Mouse (Mus musculus) heart, embryonic 12.5 days (tissue): ENCODE results near the gene Tcf25. TPM values are rescaled to one million over a fixed set of nuclear protein-coding genes. Genes with fewer than 3 reads are reported as not detected.

Experiments used
- ATAC-seq: fragments of 200-750 bp; cut with Nextera tagmentation; 2 replicates; pipeline ENCODE4 v1.8.0; 2017; ENCODE audit warnings: moderate TSS enrichment, moderate library complexity; ENCODE audit not compliant: insufficient number of reproducible peaks, low FRiP score
- H3K27ac ChIP-seq: fragments of 300-500 bp; sonication (generic); 2 replicates; pipeline ENCODE4 v1.5.1; 2016; ENCODE audit warnings: mild to moderate bottlenecking, moderate library complexity; ENCODE audit not compliant: poor library complexity, severe bottlenecking
- H3K27me3 ChIP-seq: fragments of 300-500 bp; sonication (generic); replicated peaks from 2 replicates; pipeline ENCODE4 v1.6.1; 2016; ENCODE audit warnings: mild to moderate bottlenecking, moderate library complexity
- H3K36me3 ChIP-seq: fragments of 300-500 bp; sonication (generic); 2 replicates; pipeline ENCODE4 v1.6.1; 2016; ENCODE audit warnings: mild to moderate bottlenecking, moderate library complexity
- H3K4me1 ChIP-seq: fragments of 300-500 bp; sonication (generic); replicated peaks from 2 replicates; pipeline ENCODE4 v1.6.1; 2016; ENCODE audit warnings: mild to moderate bottlenecking
- H3K4me2 ChIP-seq: fragments of 300-500 bp; sonication (generic); 2 replicates; pipeline ENCODE4 v1.6.1; 2016; ENCODE audit warnings: mild to moderate bottlenecking, moderate library complexity
- H3K4me3 ChIP-seq: fragments of 300-500 bp; sonication (generic); 2 replicates; pipeline ENCODE4 v1.5.1; 2016; ENCODE audit warnings: mild to moderate bottlenecking
- H3K9ac ChIP-seq: fragments of 300-500 bp; sonication (generic); 2 replicates; pipeline ENCODE4 v1.6.1; 2016; ENCODE audit warnings: mild to moderate bottlenecking, moderate library complexity
- H3K9me3 ChIP-seq: fragments of 300-500 bp; sonication (generic); replicated peaks from 2 replicates; pipeline ENCODE4 v1.6.1; 2016; ENCODE audit warnings: mild to moderate bottlenecking, moderate library complexity
- WGBS: fragments of 180-500 bp; shearing (Covaris S2); methylation state at CpG from one replicate; pipeline ENCODE4 v1.1.7; 2016; 5-methylcytosine and 5-hydroxymethylcytosine counted together
- polyA plus RNA-seq: library from polyadenylated mRNA; unstranded; fragments of >200 nt; fragmentation: Nextera tagmentation; extraction: Ambion mirVana; gene quantifications from 2 replicates; pipeline ENCODE4 v1.2.1, GENCODE M21; 2016

The Tcf25 gene
- polyA plus RNA-seq, 1 experiment from 2014 or later: 172 TPM

DNA sequence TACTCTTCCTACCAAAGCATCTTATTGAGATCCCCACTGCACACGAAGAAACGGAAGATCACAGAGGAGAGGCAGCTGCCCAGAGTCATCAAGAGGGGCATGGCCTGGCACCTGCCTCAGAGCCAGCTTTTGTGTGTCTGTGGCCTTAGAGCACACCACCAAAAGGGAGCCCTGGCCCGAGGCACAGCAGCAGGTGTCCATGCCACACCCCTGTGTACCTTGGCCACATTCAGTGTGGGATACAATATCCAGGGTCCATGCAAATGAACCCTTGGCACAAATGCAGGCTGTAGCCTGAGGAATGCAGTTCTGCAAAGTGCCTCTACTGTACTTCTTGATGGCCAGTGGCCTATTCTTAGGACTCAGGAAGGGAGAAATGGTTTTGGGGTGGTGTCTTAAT is 36.1 kb upstream of the Tcf25 start:
- Histone ChIP-seq H3K4me1 (peaks cover 21% of the 10 kb centered on the region), H3K4me3 (no peak overlapping the region), H3K9me3 (peaks cover 5% of the 10 kb centered on the region), H3K9ac (no peak overlapping the region), H3K27me3 (peaks cover 19% of the 10 kb centered on the region), H3K4me2 (no peak overlapping the region), H3K36me3 (no peaks in the 10 kb centered on the region), H3K27ac (no peak overlapping the region)
- no peak for ATAC-seq
- 75% methylated on average over 3 of the region's 3 CpGs for WGBS

DNA sequence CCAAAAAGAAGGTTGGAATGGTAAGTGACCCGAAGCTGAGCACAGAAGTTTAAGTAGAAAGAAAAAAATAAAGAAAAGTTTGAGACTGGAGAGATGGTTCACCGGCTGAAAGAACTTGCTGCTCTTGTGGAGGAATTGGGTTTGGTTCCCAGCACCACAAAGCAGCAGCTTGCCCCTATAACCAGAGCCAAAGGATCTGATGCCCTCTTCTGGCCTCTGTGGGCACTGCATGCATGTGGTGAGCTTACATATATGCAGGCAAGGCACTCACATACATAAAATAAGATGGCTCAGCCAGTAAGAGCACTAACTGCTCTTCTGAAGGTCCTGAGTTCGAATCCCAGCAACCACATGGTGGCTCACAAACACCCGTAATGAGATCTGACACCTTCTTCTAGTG is 33.5 kb upstream of the Tcf25 start:
- ATAC-seq: no peak
- Histone ChIP-seq H3K4me3 (no peak overlapping the region), H3K4me1 (peaks cover 11% of the 10 kb centered on the region), H3K9me3 (peaks cover 5% of the 10 kb centered on the region), H3K9ac (no peak overlapping the region), H3K36me3 (no peaks in the 10 kb centered on the region), H3K27me3 (no peaks in the 10 kb centered on the region), H3K4me2 (no peak overlapping the region), H3K27ac (no peak overlapping the region)
- 94% methylated on average over 4 of the region's 4 CpGs for WGBS

DNA sequence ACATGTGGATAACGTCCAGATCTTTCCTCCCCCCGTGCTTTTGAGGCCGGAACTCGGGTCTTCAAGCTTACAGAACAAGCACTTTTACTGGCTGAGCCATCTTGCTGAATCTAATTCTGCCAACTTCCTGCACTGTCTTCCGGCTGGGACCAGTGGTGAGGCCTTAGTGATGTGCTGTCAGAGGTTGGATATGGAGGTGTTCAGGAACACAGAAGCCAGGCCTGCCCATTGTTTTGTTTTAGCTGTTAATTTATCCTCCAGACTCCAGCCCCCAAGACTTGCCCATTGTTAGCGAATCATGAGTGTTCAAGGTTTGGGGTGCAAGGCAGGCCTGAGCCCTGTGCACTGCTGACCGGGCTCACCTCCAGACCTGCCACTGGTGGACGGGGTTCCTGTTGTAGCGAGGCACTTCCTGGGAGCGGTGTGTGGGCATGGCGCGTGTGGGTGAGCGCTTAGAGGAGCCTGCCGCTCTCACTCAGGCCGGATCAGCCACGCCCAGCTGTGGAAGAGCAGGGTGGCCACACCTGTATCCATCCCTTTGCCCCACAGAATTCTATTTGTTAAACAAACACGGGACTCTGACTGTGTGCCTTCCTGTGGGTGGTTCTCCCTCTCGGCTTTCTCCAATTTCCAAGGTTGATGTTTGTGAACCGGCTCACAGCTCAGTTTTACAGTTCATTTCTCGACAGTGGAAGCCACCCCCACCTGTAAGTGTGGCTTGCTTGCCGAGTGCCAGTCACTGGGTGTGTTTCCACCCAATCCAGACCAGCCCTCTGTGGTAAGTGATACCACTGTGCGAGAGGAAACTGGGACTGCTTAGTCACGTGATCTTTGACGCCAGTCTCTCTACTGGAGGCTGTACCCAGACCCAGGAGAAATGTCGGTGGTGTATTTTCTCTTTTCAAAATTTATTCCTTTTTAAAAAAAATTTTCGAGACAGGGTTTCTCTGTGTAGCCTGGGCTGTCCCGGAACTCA is 32.2 kb upstream of the Tcf25 start:
- peaks cover 11% of the 10 kb centered on the region for H3K4me1 ChIP-seq
- no peak overlapping the region for H3K9ac ChIP-seq
- no peak for ATAC-seq
- H3K27me3 ChIP-seq: no peaks in the 10 kb centered on the region
- no peak overlapping the region for H3K4me3 ChIP-seq
- H3K9me3 ChIP-seq: peaks cover 5% of the 10 kb centered on the region
- no peak overlapping the region for H3K4me2 ChIP-seq
- WGBS: 81% methylated on average over 27 of the region's 27 CpGs
- H3K36me3 ChIP-seq: no peaks in the 10 kb centered on the region
- no peak overlapping the region for H3K27ac ChIP-seq

DNA sequence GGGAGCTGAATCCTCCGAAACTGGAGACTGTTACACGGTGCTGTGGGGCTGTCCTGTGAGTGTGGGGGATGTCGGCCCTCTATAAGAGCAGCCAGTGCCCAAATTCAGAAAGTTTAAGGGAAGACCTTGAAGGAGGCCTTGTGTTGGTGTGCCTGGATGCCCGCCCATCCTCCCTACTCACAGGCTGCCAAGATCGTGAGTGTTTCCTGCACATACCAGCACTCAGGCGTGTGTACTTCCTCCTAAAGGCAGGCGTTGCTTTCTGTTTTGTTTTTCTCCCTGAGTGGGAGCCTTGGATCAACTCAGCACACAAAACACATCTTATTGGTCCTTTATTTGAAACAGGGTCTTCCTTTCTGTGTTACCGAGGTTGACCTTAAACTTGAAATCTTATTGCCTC is 31.3 kb upstream of the Tcf25 start:
- peaks cover 11% of the 10 kb centered on the region for H3K4me1 ChIP-seq
- no peak overlapping the region for H3K27ac ChIP-seq
- no peak for ATAC-seq
- no peaks in the 10 kb centered on the region for H3K36me3 ChIP-seq
- H3K27me3 ChIP-seq: no peaks in the 10 kb centered on the region
- no peak overlapping the region for H3K9ac ChIP-seq
- H3K4me3 ChIP-seq: no peak overlapping the region
- H3K9me3 ChIP-seq: peaks cover 5% of the 10 kb centered on the region
- WGBS: 69% methylated on average over 8 of the region's 8 CpGs
- H3K4me2 ChIP-seq: no peak overlapping the region

DNA sequence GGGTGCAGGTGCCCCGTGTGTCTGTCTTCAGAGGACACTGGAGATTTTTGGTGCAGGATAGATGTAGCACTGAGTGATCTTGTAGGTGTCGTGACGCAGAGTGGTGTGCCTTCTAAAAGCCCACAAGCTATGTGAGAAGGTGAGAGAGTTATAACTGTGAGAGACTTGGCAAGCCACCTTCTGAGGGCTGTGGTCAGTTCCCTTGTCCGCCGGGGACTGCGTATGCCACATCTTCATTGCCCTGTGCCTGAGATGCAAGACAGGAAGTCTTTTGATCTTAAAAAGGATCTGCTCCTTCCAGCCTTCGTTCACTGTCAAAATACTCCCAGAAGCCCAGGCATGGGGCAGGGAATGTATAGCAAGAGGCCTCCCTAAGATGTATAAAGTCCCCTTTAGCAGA is 30.6 kb upstream of the Tcf25 start:
- Histone ChIP-seq H3K4me2 (no peak overlapping the region), H3K4me1 (peaks cover 15% of the 10 kb centered on the region), H3K4me3 (no peak overlapping the region), H3K36me3 (no peaks in the 10 kb centered on the region), H3K9ac (no peak overlapping the region), H3K27me3 (no peaks in the 10 kb centered on the region; the same call in 1 of the 2 replicates), H3K27ac (no peak overlapping the region), H3K9me3 (peaks cover 5% of the 10 kb centered on the region)
- no peak for ATAC-seq
- 72% methylated on average over 7 of the region's 7 CpGs for WGBS

DNA sequence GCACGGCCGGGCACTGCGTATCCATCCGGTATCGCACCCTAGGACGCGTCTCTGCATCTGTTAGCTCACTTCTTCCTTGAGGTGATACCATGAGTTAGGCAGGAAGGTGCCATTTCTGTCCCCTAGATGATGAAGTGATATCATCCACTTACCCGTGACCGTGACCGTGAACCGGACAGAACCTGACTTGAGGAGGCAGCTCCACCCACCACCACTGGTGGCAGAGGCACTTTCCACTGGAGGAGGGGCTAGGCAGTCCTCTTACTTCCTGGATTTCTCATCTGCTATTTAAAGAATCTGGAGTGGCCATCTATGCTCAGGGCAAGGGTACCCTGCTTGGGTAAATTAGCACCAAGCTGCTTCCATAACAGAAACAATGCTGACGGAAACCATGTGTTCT is 30.1 kb upstream of the Tcf25 start:
- Histone ChIP-seq H3K4me3 (no peak overlapping the region), H3K4me2 (no peak overlapping the region), H3K9ac (no peak overlapping the region), H3K27ac (0 out of 2 replicates have a peak overlapping the region, but pooled peaks have one; percentile 4), H3K27me3 (no peaks in the 10 kb centered on the region; the same call in 1 of the 2 replicates), H3K9me3 (peaks cover 5% of the 10 kb centered on the region), H3K4me1 (peaks cover 20% of the 10 kb centered on the region), H3K36me3 (no peaks in the 10 kb centered on the region)
- ATAC-seq: no peak
- WGBS: 72% methylated on average over 12 of the region's 12 CpGs

DNA sequence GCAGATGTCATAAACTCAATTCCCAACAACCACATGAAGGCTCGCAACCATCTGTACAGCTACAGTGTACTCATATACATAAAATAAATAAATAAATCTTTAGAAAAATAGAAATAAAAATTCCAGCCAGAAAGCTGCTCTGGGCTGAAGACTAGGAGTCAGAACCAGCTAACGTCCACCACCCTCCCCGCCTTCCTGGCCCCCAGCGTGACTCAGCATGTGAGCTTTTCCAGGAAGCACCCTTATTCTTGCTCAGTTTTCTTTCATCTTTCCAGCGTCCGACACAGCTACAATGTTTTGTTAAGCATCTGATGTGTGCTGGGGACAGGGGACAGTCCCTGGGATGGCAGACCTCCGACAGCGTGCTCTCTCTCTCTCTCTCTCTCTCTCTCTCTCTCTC is 28.4 kb upstream of the Tcf25 start:
- Histone ChIP-seq H3K4me2 (no peak overlapping the region), H3K27ac (no peak overlapping the region), H3K36me3 (no peaks in the 10 kb centered on the region), H3K4me3 (no peak overlapping the region), H3K27me3 (no peaks in the 10 kb centered on the region; the same call in 1 of the 2 replicates), H3K4me1 (peaks cover 28% of the 10 kb centered on the region), H3K9ac (no peak overlapping the region), H3K9me3 (peaks cover under 1% of the 10 kb centered on the region)
- no peak for ATAC-seq
- 73% methylated on average over 8 of the region's 8 CpGs for WGBS

DNA sequence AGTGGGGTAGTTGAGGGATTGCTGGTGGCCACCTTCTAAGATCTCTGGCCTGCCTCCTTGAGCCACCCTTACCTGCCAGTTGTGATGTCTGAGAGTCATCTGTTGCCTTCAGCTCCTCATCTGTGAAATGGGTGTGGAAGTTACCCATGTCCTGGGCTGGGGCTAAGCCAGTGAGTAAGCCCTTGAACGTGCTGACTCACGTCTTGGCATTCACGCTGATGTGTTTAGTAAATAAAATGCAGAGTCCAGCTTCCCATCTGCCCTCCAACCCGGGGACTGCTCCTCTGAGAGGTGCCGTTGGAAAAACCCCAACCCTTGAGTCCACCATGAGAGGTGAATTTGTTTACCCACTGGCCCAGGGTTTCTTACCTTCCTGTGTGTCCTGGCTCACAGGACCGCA is 27.7 kb upstream of the Tcf25 start:
- Histone ChIP-seq H3K4me3 (no peak overlapping the region), H3K4me2 (no peak overlapping the region), H3K9ac (no peak overlapping the region), H3K4me1 (peaks cover 28% of the 10 kb centered on the region), H3K9me3 (no peaks in the 10 kb centered on the region), H3K27ac (no peak overlapping the region), H3K27me3 (no peaks in the 10 kb centered on the region; the same call in 1 of the 2 replicates), H3K36me3 (no peaks in the 10 kb centered on the region)
- WGBS: 74% methylated on average over 6 of the region's 6 CpGs
- no peak for ATAC-seq

DNA sequence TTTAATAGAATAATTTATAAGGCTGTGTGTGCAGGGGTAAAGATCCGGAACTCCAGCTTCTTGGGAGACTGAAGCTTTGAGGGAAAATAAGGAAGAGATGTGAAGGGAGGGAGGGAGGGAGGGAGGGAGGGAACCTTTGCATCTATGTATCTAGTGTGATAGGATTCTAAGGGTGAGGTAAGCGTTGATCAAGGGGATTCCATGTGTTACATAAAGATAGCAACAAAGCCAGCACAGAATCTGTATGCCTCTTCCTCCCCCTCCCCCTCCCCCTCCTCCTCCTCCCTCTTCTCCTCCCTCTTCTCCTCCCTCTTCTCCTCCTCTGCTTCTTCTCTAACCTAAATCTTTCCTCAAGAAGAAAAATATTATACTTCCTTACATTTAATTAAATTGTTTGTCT is 26.3 kb upstream of the Tcf25 start:
- peaks cover 28% of the 10 kb centered on the region for H3K4me1 ChIP-seq
- 52% methylated on average over 2 of the region's 2 CpGs for WGBS
- H3K9me3 ChIP-seq: no peaks in the 10 kb centered on the region
- H3K4me2 ChIP-seq: no peak overlapping the region
- no peaks in the 10 kb centered on the region; the same call in 1 of the 2 replicates for H3K27me3 ChIP-seq
- H3K36me3 ChIP-seq: no peaks in the 10 kb centered on the region
- H3K27ac ChIP-seq: no peak overlapping the region
- no peak overlapping the region for H3K4me3 ChIP-seq
- no peak for ATAC-seq
- no peak overlapping the region for H3K9ac ChIP-seq

DNA sequence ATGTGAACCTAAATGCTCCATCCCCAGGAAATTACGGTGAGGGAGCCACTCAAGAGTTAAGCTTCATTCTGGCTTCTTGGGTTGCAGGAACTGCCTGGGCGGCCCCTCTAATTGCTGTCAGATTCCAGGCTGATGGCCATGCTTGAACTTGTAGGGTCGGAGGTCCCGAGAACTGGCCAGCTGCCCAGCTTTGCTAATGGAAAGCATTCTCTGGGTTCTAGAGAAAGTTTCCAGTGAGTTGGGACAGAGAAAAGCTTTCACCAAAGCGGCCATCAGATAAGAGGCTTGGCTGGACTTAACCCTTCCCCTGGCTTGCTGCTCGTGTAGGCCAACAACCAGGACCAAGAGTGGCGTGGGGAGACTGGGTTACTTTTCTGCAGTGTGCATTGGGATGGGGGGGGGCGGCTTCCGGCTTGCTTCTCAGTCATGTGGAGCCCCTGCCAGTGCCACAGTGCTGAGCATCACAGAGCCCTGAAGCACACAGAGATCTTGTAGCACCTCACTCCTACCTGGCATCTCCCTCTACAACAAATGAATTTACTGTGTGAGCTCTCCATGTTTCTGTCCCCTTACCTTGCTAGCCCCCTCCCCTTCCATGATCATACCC is 25.2 kb upstream of the Tcf25 start:
- peaks cover 1% of the 10 kb centered on the region for H3K27me3 ChIP-seq
- H3K9ac ChIP-seq: no peak overlapping the region
- H3K4me3 ChIP-seq: no peak overlapping the region
- no peaks in the 10 kb centered on the region for H3K36me3 ChIP-seq
- peak; percentile 56 for ATAC-seq
- H3K27ac ChIP-seq: peak overlapping the region; percentile 60
- no peaks in the 10 kb centered on the region for H3K9me3 ChIP-seq
- H3K4me2 ChIP-seq: peak overlapping the region; percentile 5; the same call in 1 of the 2 replicates
- H3K4me1 ChIP-seq: peaks cover 26% of the 10 kb centered on the region
- WGBS: 27% methylated on average over 9 of the region's 9 CpGs

DNA sequence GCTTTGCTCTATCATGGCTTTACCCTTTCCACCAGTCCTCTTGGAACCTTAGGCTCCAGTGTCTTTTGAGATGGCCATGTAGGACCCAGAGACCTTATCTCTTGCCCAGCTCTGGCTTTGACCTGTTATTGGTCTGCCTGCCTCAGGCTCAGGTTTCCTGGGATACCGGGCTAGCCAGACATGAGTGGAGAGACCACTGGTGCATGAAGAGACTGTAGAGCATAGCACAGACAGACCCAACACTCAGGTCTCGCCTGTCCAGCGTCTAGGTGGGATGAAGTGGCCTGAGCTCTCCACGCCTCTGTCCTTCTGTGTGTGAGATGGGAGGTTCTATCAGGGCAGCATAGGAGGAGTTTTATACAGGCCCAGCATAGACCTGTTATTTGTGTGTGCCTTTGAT is 24.5 kb upstream of the Tcf25 start:
- Histone ChIP-seq H3K27ac (peak overlapping the region; percentile 60; the same call in 1 of the 2 replicates), H3K27me3 (peaks cover 8% of the 10 kb centered on the region), H3K4me1 (peaks cover 21% of the 10 kb centered on the region), H3K4me2 (no peak overlapping the region), H3K36me3 (no peaks in the 10 kb centered on the region), H3K9me3 (no peaks in the 10 kb centered on the region), H3K9ac (no peak overlapping the region), H3K4me3 (no peak overlapping the region)
- ATAC-seq: 0 out of 2 replicates have a peak, but pooled peaks have one; percentile 25
- 68% methylated on average over 4 of the region's 4 CpGs for WGBS
